Mouse (Mus musculus): ENCODE measurements around the gene Ube2e2. TPM values are rescaled to one million over a fixed set of nuclear protein-coding genes. Genes with fewer than 3 reads are reported as not detected.

The Ube2e2 gene
- total and polyA plus RNA-seq, 3 experiments, result not detected

- Histone ChIP-seq H3K4me3 (replicated peaks in 1 of 3; ENCODE audit: low read depth in 2 of 3, low read length in 2 of 3, poor library complexity in 1 of 3) (no peak overlapping the region), H3K4me1 (ENCODE audit: control insufficient read depth in 1 of 2, insufficient read depth in 2 of 2) (no peaks in the 10 kb centered on the region), H3K36me3 (replicated peaks in 1 of 2; ENCODE audit: control insufficient read depth in 1 of 2, insufficient read depth in 1 of 2, low read length in 1 of 2) (no peaks in the 10 kb centered on the region), H3K27ac (ENCODE audit: insufficient read depth, low read depth) (no peak overlapping the region), H3K79me2 (replicated peaks; ENCODE audit: control insufficient read depth, extremely low read depth, insufficient read depth, poor library complexity, severe bottlenecking) (no peaks in the 10 kb centered on the region; the same call in 1 of the 2 replicates), H3K9me3 (replicated peaks; ENCODE audit: low read length) (no peaks in the 10 kb centered on the region), H3K9ac (ENCODE audit: insufficient read depth, low read depth) (no peak overlapping the region), H3K4me2 (ENCODE audit: insufficient read depth, low read depth, poor library complexity, severe bottlenecking) (no peak overlapping the region), H3K27me3 (replicated peaks) (no peaks in the 10 kb centered on the region)
- TF ChIP-seq PAX5 (IDR thresholded peaks at IDR 0.05; ENCODE audit: low read length), result no peak
- in situ Hi-C loops (cut with MboI; ENCODE audit: low pct_ligation_motif_present, low pct_unique_long_range_greater_than_20kb, low sequenced_read_pairs) (no loop called here), dilution Hi-C loops (cut with MboI; ENCODE audit: extremely low pct_ligation_motif_present, extremely low pct_unique_long_range_greater_than_20kb, low sequenced_read_pairs) (no loop called here)
- no peak for DNase-seq (ENCODE audit: extremely low read depth)
Measured at GRCm38 (mm10) chr14:18586239-18587034, 307.6 kb downstream of the Ube2e2 start.

GRCm38 (mm10) chr14:18581735-18582134, 312.3 kb downstream of the Ube2e2 start:
- Histone ChIP-seq H3K9ac (ENCODE audit: insufficient read depth, low read depth) (no peak overlapping the region), H3K9me3 (replicated peaks; ENCODE audit: low read length) (no peaks in the 10 kb centered on the region), H3K79me2 (replicated peaks; ENCODE audit: control insufficient read depth, extremely low read depth, insufficient read depth, poor library complexity, severe bottlenecking) (no peaks in the 10 kb centered on the region; the same call in 1 of the 2 replicates), H3K36me3 (replicated peaks in 1 of 2; ENCODE audit: control insufficient read depth in 1 of 2, insufficient read depth in 1 of 2, low read length in 1 of 2) (no peaks in the 10 kb centered on the region), H3K27ac (ENCODE audit: insufficient read depth, low read depth) (no peak overlapping the region), H3K4me2 (ENCODE audit: insufficient read depth, low read depth, poor library complexity, severe bottlenecking) (no peak overlapping the region), H3K4me3 (replicated peaks in 1 of 3; ENCODE audit: low read depth in 2 of 3, low read length in 2 of 3, poor library complexity in 1 of 3) (no peak overlapping the region), H3K4me1 (ENCODE audit: control insufficient read depth in 1 of 2, insufficient read depth in 2 of 2) (no peaks in the 10 kb centered on the region), H3K27me3 (replicated peaks) (no peaks in the 10 kb centered on the region)
- in situ Hi-C loops (cut with MboI; ENCODE audit: low pct_ligation_motif_present, low pct_unique_long_range_greater_than_20kb, low sequenced_read_pairs), result no loop called here
- dilution Hi-C loops (cut with MboI; ENCODE audit: extremely low pct_ligation_motif_present, extremely low pct_unique_long_range_greater_than_20kb, low sequenced_read_pairs), result no loop called here
- DNase-seq (ENCODE audit: extremely low read depth), result no peak
- TF ChIP-seq E2F4 (IDR thresholded peaks at IDR 0.05; ENCODE audit: insufficient replicate concordance, low read depth, low read length) (no peak), USF1 (IDR thresholded peaks at IDR 0.05; ENCODE audit: low read depth, low read length) (no peak), CHD1 (IDR thresholded peaks at IDR 0.05; ENCODE audit: low read depth, low read length) (no peak), UBTF (IDR thresholded peaks at IDR 0.05; ENCODE audit: low read depth, low read length) (no peak), TCF12 (IDR thresholded peaks at IDR 0.05; ENCODE audit: low read depth, low read length) (no peak), ZKSCAN1 (IDR thresholded peaks at IDR 0.05; ENCODE audit: borderline replicate concordance, low read depth, low read length) (no peak), ZC3H11A (IDR thresholded peaks at IDR 0.05; ENCODE audit: low read depth, low read length) (no peak), BHLHE40 (IDR thresholded peaks at IDR 0.05; ENCODE audit: low read depth, low read length) (no peak), NELFE (IDR thresholded peaks at IDR 0.05; ENCODE audit: low read depth, low read length) (no peak), MAX (IDR thresholded peaks at IDR 0.05; ENCODE audit: low read length) (no peak), RCOR1 (conservative IDR thresholded peaks at IDR 0.05; ENCODE audit: low read depth, low read length) (no peak), PAX5 (IDR thresholded peaks at IDR 0.05; ENCODE audit: low read length) (no peak), USF2 (conservative IDR thresholded peaks at IDR 0.05; ENCODE audit: low read depth, low read length) (no peak), ZMIZ1 (IDR thresholded peaks at IDR 0.05; ENCODE audit: low read depth, low read length) (no peak), GABPA (IDR thresholded peaks at IDR 0.05; ENCODE audit: insufficient replicate concordance, low read depth, low read length) (no peak)

Data from CH12.LX (cell line).